Mouse (Mus musculus) brain, embryonic 14.5 days (tissue): ENCODE measurements around the gene Rabep2. TPM values are rescaled to one million over a fixed set of nuclear protein-coding genes. Genes with fewer than 3 reads are reported as not detected.
A peak's percentile ranks its signal among the peaks of the same experiment; 100 is the strongest.

Source experiments
- DNase-seq: peaks from one replicate; pipeline ENCODE4 v3.0.0-alpha.2; 2011; ENCODE audit warnings: low read depth
- CTCF ChIP-seq: fragments of 200-500 bp; IDR thresholded peaks from 2 replicates; pipeline ENCODE4 v1.5.1; 2012; ENCODE audit warnings: inconsistent platforms, mild to moderate bottlenecking, moderate library complexity, borderline replicate concordance; ENCODE audit not compliant: insufficient read depth, insufficient read length; ENCODE audit errors: extremely low read depth
- POLR2A ChIP-seq: fragments of 200-500 bp; IDR thresholded peaks from 2 replicates; pipeline ENCODE4 v1.6.1; 2012; ENCODE audit warnings: mild to moderate bottlenecking, inconsistent platforms, borderline replicate concordance; ENCODE audit not compliant: poor library complexity, insufficient read depth, insufficient read length, severe bottlenecking; ENCODE audit errors: extremely low read depth
- polyA plus RNA-seq: library from polyadenylated mRNA; depleted of rRNA; stranded (reverse); fragments of >200 nt; gene quantifications from 2 replicates; pipeline ENCODE4 v1.2.3, GENCODE M21; 2012

Gene Rabep2
- polyA plus RNA-seq, 1 experiment, result 22.1 TPM

GRCm38 (mm10) chr7:126467271-126467670 lies 38.7 kb downstream of the Rabep2 start:
- TF ChIP-seq POLR2A (no peak), CTCF (peak; percentile 56; the same call in 1 of the 2 replicates)
- peak; percentile 25 for DNase-seq

GRCm38 (mm10) chr7:126467834-126468627 lies 39.5 kb downstream of the Rabep2 start:
- DNase-seq, result no peak
- TF ChIP-seq CTCF, result no peak
- TF ChIP-seq POLR2A, result no peak

GRCm38 (mm10) chr7:126470077-126470476 lies 41.5 kb downstream of the Rabep2 start:
- no peak for DNase-seq
- no peak for TF ChIP-seq POLR2A
- no peak for TF ChIP-seq CTCF

GRCm38 (mm10) chr7:126471361-126471760 lies 42.8 kb downstream of the Rabep2 start:
- no peak for DNase-seq
- no peak for TF ChIP-seq CTCF
- TF ChIP-seq POLR2A, result no peak

GRCm38 (mm10) chr7:126471853-126472252 lies 43.3 kb downstream of the Rabep2 start:
- TF ChIP-seq POLR2A, result no peak
- TF ChIP-seq CTCF, result no peak
- DNase-seq, result no peak

GRCm38 (mm10) chr7:126472306-126472705 lies 43.7 kb downstream of the Rabep2 start:
- no peak for TF ChIP-seq CTCF
- no peak for TF ChIP-seq POLR2A
- no peak for DNase-seq

- DNase-seq, result no peak
- TF ChIP-seq CTCF (no peak), POLR2A (no peak)
These were observed 44.2 kb downstream of the Rabep2 start for GRCm38 (mm10) chr7:126472713-126473112.

- no peak for DNase-seq
- TF ChIP-seq POLR2A (no peak), CTCF (no peak)
These were observed 45.0 kb downstream of the Rabep2 start for GRCm38 (mm10) chr7:126473470-126474086.

GRCm38 (mm10) chr7:126474486-126474955 lies 46.0 kb downstream of the Rabep2 start:
- DNase-seq, result peak; percentile 12
- TF ChIP-seq POLR2A (no peak), CTCF (no peak)

- TF ChIP-seq CTCF, result peak; percentile 45; the same call in 1 of the 2 replicates
- peak; percentile 97 for TF ChIP-seq POLR2A
- peak; percentile 98 for DNase-seq
These were observed 46.5 kb downstream of the Rabep2 start, which contains the start of gene Sh2b1 for GRCm38 (mm10) chr7:126474993-126475581. Gene Sh2b1 (minus strand): TSS chr7:126475424.

- no peak for DNase-seq
- TF ChIP-seq POLR2A (no peak), CTCF (no peak)
These were observed 53.1 kb downstream of the Rabep2 start for GRCm38 (mm10) chr7:126481699-126482098.

- no peak for TF ChIP-seq POLR2A
- no peak for TF ChIP-seq CTCF
- DNase-seq, result peak; percentile 75
These were observed 53.9 kb downstream of the Rabep2 start for GRCm38 (mm10) chr7:126482392-126482871.
